Mouse (Mus musculus) adipocyte (in vitro differentiated cells): Measurements from ENCODE around the gene Elovl6.

Experiments
- DNase-seq: peaks from one replicate; pipeline ENCODE4 v3.0.0-alpha.2; 2016; ENCODE audit warnings: low spot score

Elovl6 gene

GRCm38 (mm10) chr3:129532180-129532864, at the start of gene Elovl6:
Elovl6 (plus strand) TSS chr3:129532355.
- DNase-seq = peak; percentile 32

GRCm38 (mm10) chr3:129488774-129489173, 43.4 kb upstream of the Elovl6 start:
- no peak for DNase-seq

- no peak for DNase-seq
Observed at GRCm38 (mm10) chr3:129494123-129494522, 38.0 kb upstream of the Elovl6 start.

- DNase-seq = no peak
Observed at GRCm38 (mm10) chr3:129494731-129495130, 37.4 kb upstream of the Elovl6 start.

GRCm38 (mm10) chr3:129503781-129504180, 28.4 kb upstream of the Elovl6 start:
- DNase-seq = no peak

- DNase-seq = no peak
Observed at GRCm38 (mm10) chr3:129504928-129505327, 27.2 kb upstream of the Elovl6 start.

- no peak for DNase-seq
Observed at GRCm38 (mm10) chr3:129507736-129508135, 24.4 kb upstream of the Elovl6 start.

GRCm38 (mm10) chr3:129508571-129508970, 23.6 kb upstream of the Elovl6 start:
- DNase-seq = no peak

GRCm38 (mm10) chr3:129509725-129510124, 22.4 kb upstream of the Elovl6 start:
- no peak for DNase-seq

GRCm38 (mm10) chr3:129515863-129516436, 16.2 kb upstream of the Elovl6 start:
- DNase-seq = no peak

- DNase-seq = no peak
Observed at GRCm38 (mm10) chr3:129520499-129520898, 11.7 kb upstream of the Elovl6 start.

- no peak for DNase-seq
Observed at GRCm38 (mm10) chr3:129523456-129524143, 8.6 kb upstream of the Elovl6 start.

GRCm38 (mm10) chr3:129527046-129527445, 5.1 kb upstream of the Elovl6 start:
- no peak for DNase-seq

GRCm38 (mm10) chr3:129529311-129529710, 2.8 kb upstream of the Elovl6 start:
- DNase-seq = no peak

- no peak for DNase-seq
Observed at GRCm38 (mm10) chr3:129530461-129530860, 1.7 kb upstream of the Elovl6 start.

- peak; percentile 40 for DNase-seq
Observed at GRCm38 (mm10) chr3:129532865-129533742, 949 bp downstream of the Elovl6 start.

GRCm38 (mm10) chr3:129533743-129534530, 1.8 kb downstream of the Elovl6 start:
- peak; percentile 58 for DNase-seq

GRCm38 (mm10) chr3:129535444-129535843, 3.3 kb downstream of the Elovl6 start:
- DNase-seq = peak; percentile 18

GRCm38 (mm10) chr3:129536109-129536508, 4.0 kb downstream of the Elovl6 start:
- DNase-seq = peak; percentile 97

- DNase-seq = no peak
Observed at GRCm38 (mm10) chr3:129537954-129538353, 5.8 kb downstream of the Elovl6 start.

GRCm38 (mm10) chr3:129540882-129541281, 8.7 kb downstream of the Elovl6 start:
- DNase-seq = no peak
